Comparison of ENCODE assay signal across 8 mouse cellular contexts in the genomic region with DNA sequence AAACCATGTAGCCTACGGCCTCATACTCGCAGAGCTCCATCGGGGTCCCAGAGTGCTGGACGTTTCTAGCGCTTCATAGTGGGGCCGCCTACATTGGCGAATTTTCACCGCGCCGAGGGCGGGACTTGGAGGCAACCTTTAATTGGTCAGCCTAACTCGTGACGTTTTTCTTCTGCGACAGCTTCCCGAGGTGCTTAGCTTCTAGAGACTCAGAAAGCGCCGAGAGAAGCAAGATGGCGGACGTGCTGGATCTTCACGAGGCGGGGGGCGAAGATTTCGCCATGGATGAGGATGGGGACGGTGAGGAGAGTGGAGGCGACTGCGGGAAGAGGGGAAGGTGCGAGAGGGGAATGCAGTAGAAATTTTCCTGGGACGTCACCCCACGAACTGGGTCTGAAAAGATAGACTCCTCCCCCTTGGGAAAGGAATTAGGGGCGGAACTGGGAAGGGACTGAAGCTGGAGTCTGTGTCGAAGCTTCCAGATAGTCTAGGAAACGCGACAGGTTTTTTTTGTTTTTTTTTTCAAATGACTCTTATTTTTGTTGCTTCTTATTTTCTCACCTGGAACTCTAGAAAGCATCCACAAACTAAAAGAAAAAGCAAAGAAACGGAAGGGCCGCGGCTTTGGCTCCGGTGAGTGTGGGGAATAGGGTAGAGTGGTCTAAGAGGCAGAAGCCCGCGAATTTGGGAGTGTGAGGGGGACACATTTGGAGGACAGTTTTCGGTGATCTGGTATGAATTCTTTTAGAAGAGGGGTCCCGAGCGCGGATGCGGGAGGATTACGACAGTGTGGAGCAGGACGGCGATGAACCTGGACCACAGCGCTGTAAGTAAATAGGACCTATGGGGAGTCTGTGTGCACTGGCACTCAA. TPM values are rescaled to one million over a fixed set of nuclear protein-coding genes. Genes with fewer than 3 reads are reported as not detected.
DNase-seq lines count a peak whose midpoint lies in the region; ATAC-seq lines count a peak whose summit lies in the region.

Rbm8a (plus strand) TSS at position 205 of the 872 bp plus-strand sequence.

- H3K36me3 ChIP-seq in heart, embryonic 13.5 days: peaks cover 60% of the 10 kb centered on the region
- H3K36me3 ChIP-seq in liver, embryonic 12.5 days: peaks cover 33% of the 10 kb centered on the region
- H3K36me3 ChIP-seq in stomach, embryonic 15.5 days: peaks cover 13% of the 10 kb centered on the region; the same call in 1 of the 2 replicates

- H3K27ac ChIP-seq in brown adipose tissue, adult 24 weeks (replicated peaks; ENCODE audit: low read depth, low read length): peak within 1 kb of the TSS; percentile 98
- H3K27ac ChIP-seq in heart, embryonic 13.5 days (replicated peaks): peak within 1 kb of the TSS; percentile 82
- H3K27ac ChIP-seq in liver, embryonic 12.5 days: peak within 1 kb of the TSS; percentile 71
- peak within 1 kb of the TSS; percentile 81 for H3K27ac ChIP-seq in stomach, embryonic 15.5 days

- H3K27me3 ChIP-seq in heart, embryonic 13.5 days (replicated peaks): no peaks in the 10 kb centered on the region
- H3K27me3 ChIP-seq in liver, embryonic 12.5 days (replicated peaks): no peaks in the 10 kb centered on the region
- no peaks in the 10 kb centered on the region for H3K27me3 ChIP-seq in stomach, embryonic 15.5 days (replicated peaks)

- H3K9me3 ChIP-seq in heart, embryonic 13.5 days: no peaks in the 10 kb centered on the region
- no peaks in the 10 kb centered on the region for H3K9me3 ChIP-seq in liver, embryonic 12.5 days (replicated peaks)
- H3K9me3 ChIP-seq in stomach, embryonic 15.5 days: no peaks in the 10 kb centered on the region

- H3K4me2 ChIP-seq in heart, embryonic 13.5 days: peak within 1 kb of the TSS; percentile 89
- peak within 1 kb of the TSS; percentile 71 for H3K4me2 ChIP-seq in liver, embryonic 12.5 days
- peak within 1 kb of the TSS; percentile 82 for H3K4me2 ChIP-seq in stomach, embryonic 15.5 days

- DNase-seq in CD4-positive, CD25-positive, alpha-beta regulatory T cell, adult 2 months (ENCODE audit: low read depth, low spot score): peak; percentile 97
- peak; percentile 92 for DNase-seq in fat pad, adult 2 months (ENCODE audit: extremely low read depth, low read depth, low spot score)
- peak; percentile 98 for DNase-seq in kidney, postnatal 10 days
- DNase-seq in natural killer cell, adult 2 months (ENCODE audit: low spot score in 2 of 2): peak; percentile 90 to 93

- peak; percentile 88 for ATAC-seq in heart, embryonic 13.5 days (ENCODE audit: extremely low read depth, insufficient number of reproducible peaks, low FRiP score, low TSS enrichment)
- ATAC-seq in liver, embryonic 12.5 days: peak; percentile 94
- peak; percentile 94 for ATAC-seq in stomach, embryonic 15.5 days (ENCODE audit: insufficient read depth, low FRiP score, low read depth)

- H3K4me3 ChIP-seq in brown adipose tissue, adult 24 weeks (ENCODE audit: insufficient read depth, low read depth, low read length): peak within 1 kb of the TSS; percentile 90
- H3K4me3 ChIP-seq in heart, embryonic 13.5 days: peak within 1 kb of the TSS; percentile 78
- H3K4me3 ChIP-seq in liver, embryonic 12.5 days: peak within 1 kb of the TSS; percentile 84
- H3K4me3 ChIP-seq in stomach, embryonic 15.5 days (replicated peaks): peak within 1 kb of the TSS; percentile 65

- WGBS in heart, embryonic 13.5 days: under 1% methylated on average over 48 of the region's 48 CpGs
- under 1% methylated on average over 48 of the region's 48 CpGs for WGBS in liver, embryonic 12.5 days (ENCODE audit: insufficient replicate concordance)
- under 1% methylated on average over 48 of the region's 48 CpGs for WGBS in stomach, embryonic 15.5 days

- 0 out of 2 replicates have a peak, but pooled peaks cover 2% of the 10 kb centered on the region for H3K4me1 ChIP-seq in brown adipose tissue, adult 24 weeks (ENCODE audit: control insufficient read depth, insufficient read depth, insufficient read length, low read length)
- H3K4me1 ChIP-seq in heart, embryonic 13.5 days: peaks cover 25% of the 10 kb centered on the region
- H3K4me1 ChIP-seq in liver, embryonic 12.5 days: peaks cover 38% of the 10 kb centered on the region
- H3K4me1 ChIP-seq in stomach, embryonic 15.5 days: peaks cover 10% of the 10 kb centered on the region

- peak within 1 kb of the TSS; percentile 90 for H3K9ac ChIP-seq in heart, embryonic 13.5 days
- peak within 1 kb of the TSS; percentile 86 for H3K9ac ChIP-seq in liver, embryonic 12.5 days
- peak within 1 kb of the TSS; percentile 69 for H3K9ac ChIP-seq in stomach, embryonic 15.5 days

RNA-seq across cellular contexts. Expression of gene Rbm8a, which starts in this region (rescaled TPM):
- 78.8 and 110 TPM in 2 replicates for polyA plus RNA-seq in brown adipose tissue, adult 24 weeks (2012; ENCODE audit: insufficient read depth, insufficient read length, missing spikeins)
- 80.7 and 84.5 TPM in 2 replicates for polyA plus RNA-seq in heart, embryonic 13.5 days (2015; fragmentation: Nextera tagmentation; extraction: Ambion mirVana)
- 92.6 and 104 TPM in 2 replicates for polyA plus RNA-seq in liver, embryonic 12.5 days (2016; fragmentation: Nextera tagmentation; extraction: Ambion mirVana)
- polyA plus RNA-seq in stomach, embryonic 15.5 days (2015; fragmentation: Nextera tagmentation; extraction: Ambion mirVana): 113 and 128 TPM in 2 replicates

Comparison
In these comparisons a context has a peak if more than half of its experiments do, and no peak if none do; other contexts are left out.
1. Peak in every context shown above with its lines: DNase-seq, ATAC-seq, H3K4me3 ChIP-seq and H3K27ac ChIP-seq.